Mouse (Mus musculus): Measurements from ENCODE around the gene Gm42791. TPM values are rescaled to one million over a fixed set of nuclear protein-coding genes. Genes with fewer than 3 reads are reported as not detected.
A peak's percentile ranks its signal among the peaks of the same experiment; 100 is the strongest.

Gene Gm42791
- polyA plus RNA-seq, 1 experiment from 2014 or later, result 0.47 TPM

GRCm38 (mm10) chr5:148965691-148966333 is 29.1 kb downstream of the Gm42791 start:
- H3K4me1 ChIP-seq (ENCODE audit: control insufficient read depth, insufficient read depth, low read length), result peaks cover 24% of the 10 kb centered on the region
- H3K27me3 ChIP-seq (ENCODE audit: control insufficient read depth, insufficient read depth, low read length), result no peaks in the 10 kb centered on the region
- H3K4me2 ChIP-seq (replicated peaks; ENCODE audit: low read depth, low read length), result no peak overlapping the region
- H3K9ac ChIP-seq (ENCODE audit: low read depth, low read length), result no peak overlapping the region
- peak overlapping the region; percentile 37; the same call in 1 of the 2 replicates for H3K27ac ChIP-seq (ENCODE audit: low read depth, low read length)
- 38% methylated on average over 13 of the region's 13 CpGs for WGBS
- H3K9me3 ChIP-seq (ENCODE audit: control insufficient read depth, low read length), result no peaks in the 10 kb centered on the region
- H3K4me3 ChIP-seq (ENCODE audit: low read length), result no peak overlapping the region
- ATAC-seq (ENCODE audit: low FRiP score, low TSS enrichment), result no peak
- H3K36me3 ChIP-seq (ENCODE audit: control insufficient read depth, insufficient read depth, low read length), result no peaks in the 10 kb centered on the region

GRCm38 (mm10) chr5:148965089-148965591 is 29.8 kb downstream of the Gm42791 start:
- H3K4me2 ChIP-seq (replicated peaks; ENCODE audit: low read depth, low read length), result no peak overlapping the region

GRCm38 (mm10) chr5:148964251-148964650 is 30.7 kb downstream of the Gm42791 start:
- H3K27me3 ChIP-seq (ENCODE audit: control insufficient read depth, insufficient read depth, low read length), result no peaks in the 10 kb centered on the region
- ATAC-seq (ENCODE audit: low FRiP score, low TSS enrichment), result no peak
- H3K9me3 ChIP-seq (ENCODE audit: control insufficient read depth, low read length), result no peaks in the 10 kb centered on the region
- H3K9ac ChIP-seq (ENCODE audit: low read depth, low read length), result no peak overlapping the region
- H3K27ac ChIP-seq (ENCODE audit: low read depth, low read length), result no peak overlapping the region
- H3K36me3 ChIP-seq (ENCODE audit: control insufficient read depth, insufficient read depth, low read length), result no peaks in the 10 kb centered on the region
- H3K4me2 ChIP-seq (replicated peaks; ENCODE audit: low read depth, low read length), result no peak overlapping the region
- peaks cover 21% of the 10 kb centered on the region for H3K4me1 ChIP-seq (ENCODE audit: control insufficient read depth, insufficient read depth, low read length)
- 58% methylated on average over 1 of the region's 1 CpGs for WGBS
- H3K4me3 ChIP-seq (ENCODE audit: low read length), result no peak overlapping the region

More at GRCm38 (mm10) chr5:148965089-148965591, 29.8 kb downstream of the Gm42791 start:
- Histone ChIP-seq H3K27me3 (ENCODE audit: control insufficient read depth, insufficient read depth, low read length) (no peaks in the 10 kb centered on the region), H3K9me3 (ENCODE audit: control insufficient read depth, low read length) (no peaks in the 10 kb centered on the region), H3K36me3 (ENCODE audit: control insufficient read depth, insufficient read depth, low read length) (no peaks in the 10 kb centered on the region), H3K4me3 (ENCODE audit: low read length) (no peak overlapping the region), H3K27ac (ENCODE audit: low read depth, low read length) (no peak overlapping the region), H3K4me1 (ENCODE audit: control insufficient read depth, insufficient read depth, low read length) (peaks cover 24% of the 10 kb centered on the region), H3K9ac (ENCODE audit: low read depth, low read length) (no peak overlapping the region)
- no peak for ATAC-seq (ENCODE audit: low FRiP score, low TSS enrichment)
- 50% methylated on average over 15 of the region's 15 CpGs for WGBS

- WGBS, result 58% methylated on average over 10 of the region's 10 CpGs
- peak overlapping the region; percentile 34; the same call in 1 of the 2 replicates for H3K27ac ChIP-seq (ENCODE audit: low read depth, low read length)
Observed at GRCm38 (mm10) chr5:148960211-148960610, 34.7 kb downstream of the Gm42791 start.

GRCm38 (mm10) chr5:148959068-148959990 is 35.6 kb downstream of the Gm42791 start:
- no peaks in the 10 kb centered on the region for H3K36me3 ChIP-seq (ENCODE audit: control insufficient read depth, insufficient read depth, low read length)
- peak overlapping the region; percentile 42; the same call in 1 of the 2 replicates for H3K9ac ChIP-seq (ENCODE audit: low read depth, low read length)
- peak overlapping the region; percentile 40 for H3K4me3 ChIP-seq (ENCODE audit: low read length)
- peak; percentile 85 for ATAC-seq (ENCODE audit: low FRiP score, low TSS enrichment)
- H3K9me3 ChIP-seq (ENCODE audit: control insufficient read depth, low read length), result no peaks in the 10 kb centered on the region
- peaks cover 9% of the 10 kb centered on the region for H3K4me1 ChIP-seq (ENCODE audit: control insufficient read depth, insufficient read depth, low read length)
- WGBS, result under 1% methylated on average over 39 of the region's 39 CpGs
- no peaks in the 10 kb centered on the region for H3K27me3 ChIP-seq (ENCODE audit: control insufficient read depth, insufficient read depth, low read length)
- peak overlapping the region; percentile 88 for H3K4me2 ChIP-seq (replicated peaks; ENCODE audit: low read depth, low read length)
- H3K27ac ChIP-seq (ENCODE audit: low read depth, low read length), result peak overlapping the region; percentile 34; the same call in 1 of the 2 replicates

More at GRCm38 (mm10) chr5:148960211-148960610, 34.7 kb downstream of the Gm42791 start:
- ATAC-seq (ENCODE audit: low FRiP score, low TSS enrichment), result no peak
- no peak overlapping the region for H3K4me3 ChIP-seq (ENCODE audit: low read length)
- H3K27me3 ChIP-seq (ENCODE audit: control insufficient read depth, insufficient read depth, low read length), result no peaks in the 10 kb centered on the region
- peak overlapping the region; percentile 42; the same call in 1 of the 2 replicates for H3K9ac ChIP-seq (ENCODE audit: low read depth, low read length)
- H3K36me3 ChIP-seq (ENCODE audit: control insufficient read depth, insufficient read depth, low read length), result no peaks in the 10 kb centered on the region
- no peaks in the 10 kb centered on the region for H3K9me3 ChIP-seq (ENCODE audit: control insufficient read depth, low read length)
- 0 out of 2 replicates have a peak overlapping the region, but pooled peaks have one; percentile 88 for H3K4me2 ChIP-seq (replicated peaks; ENCODE audit: low read depth, low read length)
- peaks cover 9% of the 10 kb centered on the region for H3K4me1 ChIP-seq (ENCODE audit: control insufficient read depth, insufficient read depth, low read length)

- 47% methylated on average over 9 of the region's 9 CpGs for WGBS
- Histone ChIP-seq H3K27ac (ENCODE audit: low read depth, low read length) (no peak overlapping the region), H3K36me3 (ENCODE audit: control insufficient read depth, insufficient read depth, low read length) (no peaks in the 10 kb centered on the region), H3K4me1 (ENCODE audit: control insufficient read depth, insufficient read depth, low read length) (peaks cover 9% of the 10 kb centered on the region), H3K9me3 (ENCODE audit: control insufficient read depth, low read length) (no peaks in the 10 kb centered on the region), H3K9ac (ENCODE audit: low read depth, low read length) (no peak overlapping the region), H3K4me2 (replicated peaks; ENCODE audit: low read depth, low read length) (no peak overlapping the region), H3K27me3 (ENCODE audit: control insufficient read depth, insufficient read depth, low read length) (no peaks in the 10 kb centered on the region), H3K4me3 (ENCODE audit: low read length) (no peak overlapping the region)
- ATAC-seq (ENCODE audit: low FRiP score, low TSS enrichment), result no peak
Observed at GRCm38 (mm10) chr5:148958355-148958754, 36.6 kb downstream of the Gm42791 start.

- Histone ChIP-seq H3K36me3 (ENCODE audit: control insufficient read depth, insufficient read depth, low read length) (no peaks in the 10 kb centered on the region), H3K9ac (ENCODE audit: low read depth, low read length) (no peak overlapping the region), H3K4me1 (ENCODE audit: control insufficient read depth, insufficient read depth, low read length) (peaks cover 9% of the 10 kb centered on the region), H3K27ac (ENCODE audit: low read depth, low read length) (no peak overlapping the region), H3K4me3 (ENCODE audit: low read length) (no peak overlapping the region), H3K9me3 (ENCODE audit: control insufficient read depth, low read length) (no peaks in the 10 kb centered on the region), H3K27me3 (ENCODE audit: control insufficient read depth, insufficient read depth, low read length) (no peaks in the 10 kb centered on the region), H3K4me2 (replicated peaks; ENCODE audit: low read depth, low read length) (no peak overlapping the region)
- WGBS, result 33% methylated on average over 9 of the region's 9 CpGs
- ATAC-seq (ENCODE audit: low FRiP score, low TSS enrichment), result no peak
Observed at GRCm38 (mm10) chr5:148956898-148957535, 37.9 kb downstream of the Gm42791 start.

GRCm38 (mm10) chr5:148956091-148956490 is 38.9 kb downstream of the Gm42791 start:
- Histone ChIP-seq H3K36me3 (ENCODE audit: control insufficient read depth, insufficient read depth, low read length) (no peaks in the 10 kb centered on the region), H3K27ac (ENCODE audit: low read depth, low read length) (no peak overlapping the region), H3K9ac (ENCODE audit: low read depth, low read length) (no peak overlapping the region), H3K27me3 (ENCODE audit: control insufficient read depth, insufficient read depth, low read length) (no peaks in the 10 kb centered on the region), H3K4me2 (replicated peaks; ENCODE audit: low read depth, low read length) (no peak overlapping the region), H3K9me3 (ENCODE audit: control insufficient read depth, low read length) (no peaks in the 10 kb centered on the region), H3K4me3 (ENCODE audit: low read length) (no peak overlapping the region), H3K4me1 (ENCODE audit: control insufficient read depth, insufficient read depth, low read length) (peaks cover 9% of the 10 kb centered on the region)
- no peak for ATAC-seq (ENCODE audit: low FRiP score, low TSS enrichment)
- WGBS, result 74% methylated on average over 9 of the region's 9 CpGs
